Mouse (Mus musculus) kidney, embryonic 16.5 days (tissue): ENCODE measurements around the gene Ebf1. TPM values are rescaled to one million over a fixed set of nuclear protein-coding genes. Genes with fewer than 3 reads are reported as not detected.

ENCODE experiments used
- ATAC-seq: fragments of 200-750 bp; cut with Nextera tagmentation; 2 replicates; pipeline ENCODE4 v1.8.0; 2017; ENCODE audit warnings: moderate TSS enrichment; ENCODE audit not compliant: low FRiP score, low TSS enrichment
- H3K27ac ChIP-seq: fragments of 300-500 bp; sonication (generic); 2 replicates; pipeline ENCODE4 v1.5.1; 2014; ENCODE audit warnings: low read length
- H3K27me3 ChIP-seq: fragments of 300-500 bp; sonication (generic); 2 replicates; pipeline ENCODE4 v1.6.1; 2014; ENCODE audit warnings: low read length, control low read depth, mixed read lengths; ENCODE audit not compliant: insufficient read depth
- H3K36me3 ChIP-seq: fragments of 300-500 bp; sonication (generic); 2 replicates; pipeline ENCODE4 v1.6.1; 2014; ENCODE audit warnings: low read length, control low read depth, mixed read lengths; ENCODE audit not compliant: insufficient read depth
- H3K4me1 ChIP-seq: fragments of 300-500 bp; sonication (generic); 2 replicates; pipeline ENCODE4 v1.6.1; 2014; ENCODE audit warnings: low read length, control low read depth, mixed read lengths; ENCODE audit not compliant: insufficient read depth
- H3K4me2 ChIP-seq: fragments of 300-500 bp; sonication (generic); replicated peaks from 2 replicates; pipeline ENCODE4 v1.6.1; 2014; ENCODE audit warnings: low read depth, low read length
- H3K4me3 ChIP-seq: fragments of 300-500 bp; sonication (generic); 2 replicates; pipeline ENCODE4 v1.5.1; 2014; ENCODE audit warnings: mild to moderate bottlenecking, low read length
- H3K9ac ChIP-seq: fragments of 300-500 bp; sonication (generic); replicated peaks from 2 replicates; pipeline ENCODE4 v1.6.1; 2014; ENCODE audit warnings: low read length
- H3K9me3 ChIP-seq: fragments of 300-500 bp; sonication (generic); 2 replicates; pipeline ENCODE4 v1.6.1; 2016; ENCODE audit warnings: low read length, control low read depth
- WGBS: fragments of 180-500 bp; shearing (Covaris S2); extraction: QIAGEN DNeasy Blood & Tissue Kit; methylation state at CpG from one replicate; pipeline ENCODE4 v1.1.7; 2014; 5-methylcytosine and 5-hydroxymethylcytosine counted together
- polyA plus RNA-seq: library from polyadenylated mRNA; unstranded; fragments of >200 nt; fragmentation: Nextera tagmentation; extraction: Ambion mirVana; gene quantifications from 2 replicates; pipeline ENCODE4 v1.2.1, GENCODE M21; 2015

Ebf1 gene
- polyA plus RNA-seq, 1 experiment from 2014 or later = 24.1 TPM

DNA sequence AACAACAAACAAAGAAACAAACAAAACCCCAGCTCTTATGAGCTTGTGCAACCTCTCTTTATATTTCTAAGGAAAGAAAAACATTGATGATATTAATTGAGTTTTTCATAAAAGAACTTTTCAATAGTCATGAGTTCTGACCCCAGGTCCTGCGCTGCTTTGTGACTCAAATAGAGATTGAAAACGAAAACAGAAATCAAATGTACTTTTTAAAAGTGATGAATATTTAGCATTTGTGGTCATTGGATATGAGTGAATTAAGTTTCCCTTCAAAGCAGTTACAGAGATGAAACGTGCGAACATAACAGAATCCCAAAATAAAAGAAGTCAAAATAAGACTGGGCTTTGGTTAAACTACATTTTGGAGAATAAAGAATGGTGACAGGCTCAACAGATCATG, 271.3 kb downstream of the Ebf1 start:
- Histone ChIP-seq H3K4me1 (no peaks in the 10 kb centered on the region), H3K9me3 (no peaks in the 10 kb centered on the region), H3K4me3 (no peak overlapping the region), H3K27ac (no peak overlapping the region), H3K36me3 (no peaks in the 10 kb centered on the region), H3K27me3 (no peaks in the 10 kb centered on the region), H3K4me2 (no peak overlapping the region), H3K9ac (no peak overlapping the region)
- 93% methylated on average over 4 of the region's 4 CpGs for WGBS
- ATAC-seq = no peak

- 74% methylated on average over 18 of the region's 18 CpGs for WGBS
- ATAC-seq = 0 out of 2 replicates have a peak, but pooled peaks have one; percentile 61
These were observed 275.9 kb downstream of the Ebf1 start for GRCm38 (mm10) chr11:44892814-44893521.

GRCm38 (mm10) chr11:44893986-44894385, 276.9 kb downstream of the Ebf1 start:
- Histone ChIP-seq H3K36me3 (no peaks in the 10 kb centered on the region), H3K4me1 (no peaks in the 10 kb centered on the region; the same call in 1 of the 2 replicates), H3K27me3 (no peaks in the 10 kb centered on the region), H3K9ac (no peak overlapping the region), H3K4me3 (no peak overlapping the region), H3K9me3 (no peaks in the 10 kb centered on the region), H3K27ac (no peak overlapping the region), H3K4me2 (no peak overlapping the region)
- no peak for ATAC-seq

More at GRCm38 (mm10) chr11:44892814-44893521, 275.9 kb downstream of the Ebf1 start:
- H3K4me2 ChIP-seq = no peak overlapping the region
- no peaks in the 10 kb centered on the region; the same call in 1 of the 2 replicates for H3K4me1 ChIP-seq
- no peak overlapping the region for H3K27ac ChIP-seq
- H3K9ac ChIP-seq = no peak overlapping the region
- no peaks in the 10 kb centered on the region for H3K36me3 ChIP-seq
- no peaks in the 10 kb centered on the region for H3K9me3 ChIP-seq
- H3K27me3 ChIP-seq = no peaks in the 10 kb centered on the region
- H3K4me3 ChIP-seq = no peak overlapping the region

DNA sequence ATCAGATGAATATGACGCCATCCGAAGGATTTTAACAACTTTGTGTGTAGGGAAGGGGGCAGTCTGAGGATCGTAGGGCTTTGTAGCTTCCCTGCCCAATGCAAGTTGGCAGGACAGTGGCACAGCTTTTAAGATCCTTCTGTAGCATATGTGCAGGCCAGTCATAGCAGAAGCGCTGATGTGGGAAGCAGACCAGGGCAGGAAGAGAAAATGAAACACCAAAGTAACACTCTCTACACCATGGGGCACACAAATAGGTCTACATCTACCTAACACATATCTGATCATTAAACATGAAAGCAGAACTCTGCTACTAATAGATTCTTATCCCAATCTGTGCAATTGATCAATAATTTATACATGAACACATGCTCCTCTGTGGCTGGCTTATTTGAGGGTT, 277.7 kb downstream of the Ebf1 start:
- no peaks in the 10 kb centered on the region for H3K27me3 ChIP-seq
- no peak overlapping the region for H3K27ac ChIP-seq
- H3K9me3 ChIP-seq = no peaks in the 10 kb centered on the region
- no peaks in the 10 kb centered on the region; the same call in 1 of the 2 replicates for H3K4me1 ChIP-seq
- H3K4me3 ChIP-seq = no peak overlapping the region
- no peak overlapping the region for H3K4me2 ChIP-seq
- no peak overlapping the region for H3K9ac ChIP-seq
- WGBS = 94% methylated on average over 4 of the region's 4 CpGs
- no peaks in the 10 kb centered on the region for H3K36me3 ChIP-seq
- ATAC-seq = no peak

DNA sequence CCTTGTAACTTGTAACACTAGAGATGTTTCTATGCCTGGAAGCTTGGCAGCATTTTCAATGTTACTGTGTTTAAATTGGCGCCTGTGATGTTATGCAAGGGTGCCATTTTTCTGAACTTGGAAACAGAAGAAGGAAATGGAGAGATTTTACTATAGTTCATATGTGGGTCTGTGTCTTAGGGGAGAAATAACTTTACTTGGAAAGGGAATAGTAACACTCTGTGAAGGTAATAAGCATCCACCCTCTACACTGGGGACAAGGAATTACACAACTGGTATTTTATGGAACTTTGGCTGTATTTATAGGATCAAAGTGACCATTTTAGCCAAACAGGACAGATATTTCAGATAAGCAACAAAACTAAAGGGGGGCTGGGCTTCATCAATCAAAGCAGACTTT, 278.8 kb downstream of the Ebf1 start:
- Histone ChIP-seq H3K36me3 (no peaks in the 10 kb centered on the region), H3K4me1 (no peaks in the 10 kb centered on the region; the same call in 1 of the 2 replicates), H3K4me3 (no peak overlapping the region), H3K4me2 (no peak overlapping the region), H3K27me3 (no peaks in the 10 kb centered on the region), H3K9me3 (no peaks in the 10 kb centered on the region), H3K9ac (no peak overlapping the region), H3K27ac (no peak overlapping the region)
- WGBS = 72% methylated on average over 1 of the region's 1 CpGs
- ATAC-seq = no peak

DNA sequence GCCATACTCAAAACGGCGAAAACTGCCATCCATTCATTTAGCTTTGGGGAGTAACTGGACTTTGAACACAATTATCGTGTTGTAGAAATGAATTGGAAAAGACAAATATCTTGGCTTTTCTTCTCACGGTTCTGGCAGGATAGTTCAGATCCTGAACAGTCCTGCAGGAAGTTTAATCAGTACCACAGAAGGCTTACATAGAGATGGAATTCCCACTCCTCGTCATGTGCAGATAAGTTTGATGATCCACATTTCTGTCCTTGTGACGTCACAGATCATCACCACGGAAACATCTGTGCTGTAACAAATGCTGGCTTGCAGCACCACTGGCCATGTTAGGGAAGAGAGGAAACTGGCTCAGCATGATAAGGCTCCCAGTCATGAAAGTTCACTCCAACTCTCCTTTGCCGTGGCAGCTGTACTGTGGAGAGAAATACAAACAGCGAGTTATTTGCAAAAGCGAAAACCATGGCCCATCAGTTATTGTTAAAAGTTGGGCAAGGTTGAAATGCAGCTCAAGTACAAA, 280.1 kb downstream of the Ebf1 start:
- H3K36me3 ChIP-seq = no peaks in the 10 kb centered on the region
- no peak overlapping the region for H3K4me2 ChIP-seq
- no peak overlapping the region for H3K27ac ChIP-seq
- H3K4me1 ChIP-seq = no peaks in the 10 kb centered on the region; the same call in 1 of the 2 replicates
- no peak for ATAC-seq
- no peak overlapping the region for H3K9ac ChIP-seq
- no peak overlapping the region for H3K4me3 ChIP-seq
- H3K9me3 ChIP-seq = no peaks in the 10 kb centered on the region
- WGBS = 70% methylated on average over 10 of the region's 10 CpGs
- no peaks in the 10 kb centered on the region for H3K27me3 ChIP-seq

- Histone ChIP-seq H3K27me3 (no peaks in the 10 kb centered on the region), H3K27ac (no peak overlapping the region), H3K4me3 (no peak overlapping the region), H3K9ac (no peak overlapping the region), H3K36me3 (no peaks in the 10 kb centered on the region), H3K4me2 (no peak overlapping the region), H3K4me1 (peaks cover 5% of the 10 kb centered on the region), H3K9me3 (no peaks in the 10 kb centered on the region)
- no peak for ATAC-seq
These were observed 282.4 kb downstream of the Ebf1 start for GRCm38 (mm10) chr11:44899554-44899953.

DNA sequence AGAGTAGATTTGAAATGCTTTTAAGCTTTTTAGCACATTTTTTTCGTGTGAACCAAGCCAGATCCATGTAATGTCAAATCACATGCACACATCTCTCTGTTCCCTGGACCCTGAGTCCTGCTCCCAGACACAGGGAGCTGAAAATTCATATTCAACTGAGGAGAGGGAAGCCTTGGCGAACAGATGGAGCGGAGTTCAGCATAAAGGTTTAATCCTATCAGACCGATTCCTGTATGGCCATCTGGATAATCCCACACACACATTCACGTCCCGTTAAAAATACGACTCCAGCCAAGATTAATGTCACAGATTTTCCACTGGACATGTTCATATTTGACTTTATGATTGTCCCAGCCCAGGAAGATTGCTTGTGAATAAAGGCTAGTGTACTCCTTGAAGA, 282.8 kb downstream of the Ebf1 start:
- H3K4me2 ChIP-seq = no peak overlapping the region
- no peaks in the 10 kb centered on the region for H3K36me3 ChIP-seq
- no peaks in the 10 kb centered on the region for H3K9me3 ChIP-seq
- no peak overlapping the region for H3K4me3 ChIP-seq
- H3K27me3 ChIP-seq = no peaks in the 10 kb centered on the region
- no peak overlapping the region for H3K9ac ChIP-seq
- no peak overlapping the region for H3K27ac ChIP-seq
- WGBS = 87% methylated on average over 7 of the region's 7 CpGs
- ATAC-seq = no peak
- H3K4me1 ChIP-seq = peaks cover 5% of the 10 kb centered on the region

- ATAC-seq = no peak
- WGBS = 83% methylated on average over 7 of the region's 7 CpGs
- H3K4me1 ChIP-seq = peaks cover 5% of the 10 kb centered on the region
- H3K9me3 ChIP-seq = no peaks in the 10 kb centered on the region
- no peak overlapping the region for H3K9ac ChIP-seq
- H3K36me3 ChIP-seq = no peaks in the 10 kb centered on the region
- no peak overlapping the region for H3K27ac ChIP-seq
- H3K4me3 ChIP-seq = no peak overlapping the region
- no peak overlapping the region for H3K4me2 ChIP-seq
- H3K27me3 ChIP-seq = no peaks in the 10 kb centered on the region
These were observed 283.4 kb downstream of the Ebf1 start for GRCm38 (mm10) chr11:44900496-44900895.

GRCm38 (mm10) chr11:44901715-44902114, 284.6 kb downstream of the Ebf1 start:
- Histone ChIP-seq H3K27me3 (no peaks in the 10 kb centered on the region), H3K4me1 (peaks cover 6% of the 10 kb centered on the region), H3K9ac (no peak overlapping the region), H3K4me2 (no peak overlapping the region), H3K27ac (no peak overlapping the region), H3K4me3 (no peak overlapping the region), H3K36me3 (no peaks in the 10 kb centered on the region), H3K9me3 (no peaks in the 10 kb centered on the region)
- 65% methylated on average over 2 of the region's 2 CpGs for WGBS
- ATAC-seq = no peak
